Mouse (Mus musculus): ENCODE results near the gene Ptprs. TPM values are rescaled to one million over a fixed set of nuclear protein-coding genes. Genes with fewer than 3 reads are reported as not detected.
"Not testable (repeated sequence)": the region's sequence is repeated elsewhere in the genome, so short reads cannot be mapped to it uniquely, and the experiment has no call there.

Ptprs gene
- total RNA-seq (2021), result 10 to 100 TPM; 60.3 to 64.8 TPM
- long read RNA-seq, experiment 1, partial matches to known transcripts, result 5 of 9 reads
- long read RNA-seq, experiment 1, other reads (novel, unspliced or antisense), result 3 of 9 reads
- long read RNA-seq, experiment 2, partial matches to known transcripts, result 6 of 10 reads
- long read RNA-seq, experiment 2, other reads (novel, unspliced or antisense), result 4 of 10 reads

GRCm38 (mm10) chr17:56476402-56476752, at the start of gene Ptprs:
Gene Ptprs, minus strand, starts transcription at chr17:56476483.
- peak; percentile 92 to 94 for DNase-seq
- intact Hi-C loops (cut with DNase I), result no loop called here

- intact Hi-C loops (cut with DNase I), result no loop called here
- no peak for DNase-seq
Measured at GRCm38 (mm10) chr17:56524943-56525342, 48.7 kb upstream of the Ptprs start.

GRCm38 (mm10) chr17:56522744-56523143, 46.5 kb upstream of the Ptprs start:
- intact Hi-C loops (cut with DNase I), result no loop called here
- no peak for DNase-seq

GRCm38 (mm10) chr17:56515690-56516410, 39.6 kb upstream of the Ptprs start:
- intact Hi-C loops (cut with DNase I), result no loop called here
- DNase-seq, result no peak

- DNase-seq, result no peak
- intact Hi-C loops (cut with DNase I), result no loop called here
Measured at GRCm38 (mm10) chr17:56514916-56515315, 38.6 kb upstream of the Ptprs start.

DNA sequence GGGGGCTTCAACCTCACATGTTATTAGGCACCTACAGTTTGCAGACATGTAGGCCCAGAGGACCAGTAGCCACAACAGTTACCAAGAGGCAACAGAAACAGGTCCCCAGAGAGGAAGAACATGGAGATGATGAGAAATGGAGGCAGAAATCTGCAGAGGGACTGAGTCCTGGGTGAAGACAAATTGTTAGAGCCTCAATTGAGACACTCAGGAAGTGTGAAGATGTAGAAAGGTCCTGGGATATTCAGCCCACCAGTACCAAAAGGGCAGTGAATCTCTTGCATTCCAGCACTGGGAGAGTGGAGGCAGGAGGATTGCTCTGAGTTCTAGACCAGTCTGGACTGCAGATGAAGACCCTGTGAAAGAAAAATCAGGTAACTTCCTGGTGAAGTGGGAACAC, 38.0 kb upstream of the Ptprs start:
- intact Hi-C loops (cut with DNase I), result no loop called here
- DNase-seq, result no peak

- DNase-seq, result no peak
- intact Hi-C loops (cut with DNase I), result no loop called here
Measured at GRCm38 (mm10) chr17:56512310-56512709, 36.0 kb upstream of the Ptprs start, which contains the start of gene Znrf4. Gene Znrf4, minus strand, starts transcription at chr17:56512431.

- intact Hi-C loops (cut with DNase I), result no loop called here
- DNase-seq, result no peak
Measured at GRCm38 (mm10) chr17:56511707-56512090, 35.4 kb upstream of the Ptprs start.

GRCm38 (mm10) chr17:56510970-56511706, 34.9 kb upstream of the Ptprs start:
- intact Hi-C loops (cut with DNase I), result no loop called here
- DNase-seq, result peak in 1 of 2 experiments; percentile 10

GRCm38 (mm10) chr17:56510473-56510969, 34.2 kb upstream of the Ptprs start:
- intact Hi-C loops (cut with DNase I), result no loop called here

GRCm38 (mm10) chr17:56509707-56510472, 33.6 kb upstream of the Ptprs start:
- DNase-seq, result no peak
- intact Hi-C loops (cut with DNase I), result no loop called here

More at GRCm38 (mm10) chr17:56510473-56510969, 34.2 kb upstream of the Ptprs start:
- no peak for DNase-seq

DNA sequence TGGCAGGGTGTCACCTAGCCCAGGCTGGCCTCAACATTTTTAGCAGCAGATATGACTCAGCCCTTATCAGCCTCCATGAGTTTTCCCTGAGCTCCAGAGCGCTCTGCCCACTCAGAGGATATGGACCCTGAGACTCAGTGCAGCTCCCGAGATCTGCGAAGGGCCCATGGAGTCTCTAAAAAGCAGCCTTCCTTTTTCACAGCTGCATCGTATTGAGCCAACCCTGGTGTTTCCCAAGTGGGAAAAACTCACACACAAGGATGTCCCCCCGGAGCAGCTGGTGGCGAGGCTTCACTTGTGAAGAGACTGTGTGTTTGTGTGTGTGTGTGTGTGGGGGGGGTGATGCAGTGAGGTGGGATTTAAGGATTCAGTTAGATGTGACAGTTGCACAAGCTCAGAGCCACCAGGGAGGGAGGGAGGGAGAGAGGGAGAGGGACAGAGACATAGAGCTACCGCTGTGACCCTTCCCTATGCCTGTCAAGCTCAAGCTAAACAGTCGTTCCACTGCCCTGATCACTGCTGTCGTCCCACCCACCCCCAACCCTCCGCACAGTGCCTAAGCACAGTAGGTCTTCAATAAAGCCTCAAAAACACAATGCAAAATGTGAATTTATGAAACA, 32.8 kb upstream of the Ptprs start:
- no peak for DNase-seq
- intact Hi-C loops (cut with DNase I), result no loop called here

DNA sequence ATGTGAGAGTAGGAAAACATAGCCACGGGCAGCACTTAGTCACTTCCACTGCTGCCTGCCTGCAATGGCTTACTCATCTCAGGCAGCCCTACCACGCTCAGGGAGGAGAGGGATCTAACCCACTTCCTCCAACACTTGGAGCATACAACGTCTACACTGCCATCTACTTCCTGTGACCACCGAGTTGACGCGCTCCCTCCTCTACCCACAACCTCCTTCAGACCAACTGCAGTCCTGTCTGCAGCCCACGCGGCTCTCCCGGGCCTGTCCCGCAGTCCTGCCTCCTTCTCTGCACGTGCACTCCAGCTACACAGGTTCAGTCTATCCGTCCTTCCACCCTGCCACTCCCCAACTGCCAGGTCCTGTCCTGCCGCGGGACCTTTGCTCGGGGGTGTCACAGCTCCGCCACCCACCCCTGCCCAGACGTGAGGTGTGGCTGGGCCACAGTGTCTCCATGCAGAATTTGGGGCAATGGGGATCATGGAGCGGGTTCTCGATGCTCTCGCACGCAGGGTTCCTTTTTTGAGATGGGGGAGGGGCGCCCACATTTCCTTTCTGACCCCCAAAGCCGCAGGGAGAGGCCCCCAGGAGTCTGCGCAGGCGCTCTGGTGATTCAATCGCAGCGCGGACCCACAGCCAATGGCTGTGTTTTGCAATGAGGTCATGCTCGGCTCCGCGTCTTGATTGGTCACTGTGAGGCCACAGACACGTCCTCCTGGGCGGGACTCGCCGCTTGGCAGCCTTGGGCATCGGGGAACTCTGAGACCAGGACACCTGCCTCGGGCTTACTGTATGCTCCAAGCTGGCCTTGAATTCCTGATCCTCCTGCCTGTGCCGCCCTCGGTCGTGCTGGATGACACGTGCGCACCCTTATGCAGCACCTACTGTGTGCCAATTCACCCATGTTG, 31.1 kb upstream of the Ptprs start:
- intact Hi-C loops (cut with DNase I), result no loop called here
- DNase-seq, result peak; percentile 91 to 94

- intact Hi-C loops (cut with DNase I), result no loop called here
- DNase-seq, result no peak
Measured at GRCm38 (mm10) chr17:56506417-56507065, 30.3 kb upstream of the Ptprs start.

GRCm38 (mm10) chr17:56505401-56505800, 29.1 kb upstream of the Ptprs start:
- DNase-seq, result no peak
- intact Hi-C loops (cut with DNase I), result no loop called here

- intact Hi-C loops (cut with DNase I), result no loop called here
- DNase-seq, result peak; percentile 59 to 68
Measured at GRCm38 (mm10) chr17:56502526-56502925, 26.2 kb upstream of the Ptprs start.

DNA sequence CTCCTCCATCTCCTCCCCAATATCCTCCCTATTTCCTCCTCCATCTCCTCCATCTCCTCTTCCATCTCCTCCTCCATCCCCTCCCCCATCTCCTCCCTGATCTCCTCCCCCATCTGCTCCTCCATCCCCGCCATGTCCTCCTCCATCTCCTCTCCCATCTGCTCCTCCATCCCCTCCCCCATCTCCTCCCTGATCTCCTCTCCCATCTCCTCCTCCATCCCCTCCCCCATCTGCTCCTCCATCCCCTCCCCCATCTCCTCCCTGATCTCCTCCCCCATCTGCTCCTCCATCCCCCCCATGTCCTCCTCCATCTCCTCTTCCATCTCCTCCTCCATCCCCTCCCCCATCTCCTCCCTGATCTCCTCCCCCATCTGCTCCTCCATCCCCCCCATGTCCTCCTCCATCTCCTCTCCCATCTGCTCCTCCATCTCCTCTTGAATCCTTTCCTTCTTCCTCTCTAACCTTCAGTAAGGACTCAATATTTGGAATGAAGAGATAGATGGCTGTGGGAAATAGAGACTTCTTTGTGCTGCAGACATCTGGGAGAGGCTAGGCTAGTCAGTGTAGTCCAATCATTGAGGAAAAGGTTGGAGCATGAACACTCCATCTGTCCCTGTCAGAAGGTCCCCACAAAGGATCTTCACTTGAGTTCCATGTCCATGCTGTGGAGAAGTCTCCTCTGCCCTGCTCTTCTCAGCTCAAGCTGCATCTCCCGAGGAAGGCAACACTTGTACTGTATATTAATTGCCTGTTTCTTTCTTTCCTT, 25.5 kb upstream of the Ptprs start:
- DNase-seq; intact Hi-C loops (cut with DNase I): not testable (repeated sequence)

GRCm38 (mm10) chr17:56499229-56499628, 22.9 kb upstream of the Ptprs start:
- intact Hi-C loops (cut with DNase I), result no loop called here
- no peak for DNase-seq
